Mouse (Mus musculus) liver, postnatal 0 days (tissue): ENCODE measurements at regions not wholly inside any gene's neighbourhood (a gene's known extent, or its start where the extent isn't known, plus 50 kb on each side); places are given as distances from the start of the nearest gene placed in this dataset.

Experiments used
- ATAC-seq: fragments of 200-750 bp; cut with Nextera tagmentation; 2 replicates; pipeline ENCODE4 v1.8.0; 2017; ENCODE audit warnings: mild to moderate bottlenecking, moderate library complexity
- DNase-seq: peaks from one replicate; pipeline ENCODE4 v3.0.0-alpha.2; 2016
- H3K27ac ChIP-seq: fragments of 300-500 bp; sonication (generic); 2 replicates; pipeline ENCODE4 v1.5.1; 2014; ENCODE audit warnings: antibody characterized with exemption, moderate library complexity, mild to moderate bottlenecking, low read depth
- H3K27me3 ChIP-seq: fragments of 300-500 bp; sonication (generic); 2 replicates; pipeline ENCODE4 v1.6.1; 2014; ENCODE audit warnings: low read length, control low read depth, mixed read lengths; ENCODE audit not compliant: insufficient read depth
- H3K36me3 ChIP-seq: fragments of 300-500 bp; sonication (generic); replicated peaks from 2 replicates; pipeline ENCODE4 v1.6.1; 2014; ENCODE audit warnings: mild to moderate bottlenecking, control low read depth, low read length, moderate library complexity, mixed read lengths; ENCODE audit not compliant: insufficient read depth
- H3K4me1 ChIP-seq: fragments of 300-500 bp; sonication (generic); 2 replicates; pipeline ENCODE4 v1.6.1; 2014; ENCODE audit warnings: antibody characterized with exemption, mild to moderate bottlenecking, control low read depth; ENCODE audit not compliant: insufficient read depth
- H3K4me2 ChIP-seq: fragments of 300-500 bp; sonication (generic); 2 replicates; pipeline ENCODE4 v1.6.1; 2014; ENCODE audit warnings: low read depth, mild to moderate bottlenecking, low read length, moderate library complexity, mixed read lengths
- H3K4me3 ChIP-seq: fragments of 300-500 bp; sonication (generic); 2 replicates; pipeline ENCODE4 v1.5.1; 2014; ENCODE audit warnings: low read depth, low read length
- H3K9ac ChIP-seq: fragments of 300-500 bp; sonication (generic); replicated peaks from 2 replicates; pipeline ENCODE4 v1.6.1; 2014; ENCODE audit warnings: mild to moderate bottlenecking, moderate library complexity
- H3K9me3 ChIP-seq: fragments of 300-500 bp; sonication (generic); 2 replicates; pipeline ENCODE4 v1.6.1; 2016; ENCODE audit warnings: mild to moderate bottlenecking, control low read depth, low read length, mixed read lengths
- CTCF ChIP-seq: sonication (generic); IDR thresholded peaks from 2 replicates; pipeline ENCODE4 v1.5.1; 2016; ENCODE audit warnings: antibody characterized with exemption, low read depth
- EP300 ChIP-seq: IDR thresholded peaks from 2 replicates; pipeline ENCODE4 v1.6.1; 2016; ENCODE audit warnings: antibody characterized with exemption, low read depth, mild to moderate bottlenecking
- WGBS: fragments of 180-500 bp; shearing (Covaris S2); extraction: QIAGEN DNeasy Blood & Tissue Kit; methylation state at CpG from one replicate; pipeline ENCODE4 v1.1.7; 2014; ENCODE audit not compliant: insufficient replicate concordance; 5-methylcytosine and 5-hydroxymethylcytosine counted together

DNA sequence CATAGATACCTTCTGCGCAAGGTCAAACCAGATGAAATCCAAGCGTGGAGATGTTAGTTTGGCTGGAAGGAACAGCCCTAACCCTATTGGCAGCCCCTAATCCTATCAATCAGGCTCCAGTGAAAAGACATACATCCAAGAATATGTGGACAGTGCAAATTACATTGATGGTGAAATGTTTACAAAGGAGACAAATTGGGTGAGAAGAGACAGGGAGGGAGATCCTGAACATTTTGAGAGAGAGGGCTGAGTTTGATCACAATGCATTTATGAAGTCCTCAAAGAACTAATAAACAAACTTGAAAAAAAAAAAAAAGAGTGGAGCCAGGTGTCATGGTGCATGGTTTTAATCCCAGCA is 1228.5 kb upstream of the Tenm2 start:
- H3K36me3 ChIP-seq: no peaks in the 10 kb centered on the region
- WGBS: 87% methylated on average over 2 of the region's 2 CpGs
- no peaks in the 10 kb centered on the region for H3K9me3 ChIP-seq
- H3K4me2 ChIP-seq: no peak overlapping the region
- TF ChIP-seq CTCF (no peak), EP300 (no peak)
- ATAC-seq (no peak), DNase-seq (no peak)
- no peak overlapping the region for H3K27ac ChIP-seq
- H3K9ac ChIP-seq: no peak overlapping the region
- H3K4me3 ChIP-seq: no peak overlapping the region
- H3K27me3 ChIP-seq: no peaks in the 10 kb centered on the region
- H3K4me1 ChIP-seq: no peaks in the 10 kb centered on the region

DNA sequence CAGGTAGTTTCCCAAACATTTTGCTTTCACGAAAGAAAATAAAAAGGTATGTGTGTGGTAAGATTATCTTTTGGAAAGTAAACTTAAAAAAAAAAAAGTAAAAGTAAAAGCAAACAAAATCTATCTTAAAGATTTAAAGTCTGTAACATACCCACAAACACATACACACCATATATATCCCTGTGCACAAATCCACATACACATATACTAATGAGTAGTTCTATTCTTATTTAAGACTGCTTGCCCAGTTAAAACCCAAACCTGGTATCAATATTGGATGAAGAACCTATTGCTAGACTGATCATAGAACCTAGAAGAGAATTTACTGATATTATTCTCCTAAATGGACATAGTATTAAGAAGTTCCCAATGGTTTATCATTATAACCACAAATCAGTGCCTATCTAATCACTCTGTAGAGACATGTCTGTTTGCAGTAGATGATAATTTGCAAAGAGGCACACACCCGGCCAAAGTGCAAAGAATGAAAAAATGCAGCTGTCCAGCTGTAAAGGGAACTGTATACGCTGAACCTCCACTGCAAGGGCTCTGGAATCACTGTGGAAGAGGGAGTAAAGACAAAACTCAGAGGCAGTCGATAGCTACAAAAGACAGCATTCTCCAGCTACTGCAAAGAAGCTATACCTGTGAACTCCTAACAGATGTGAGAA is 1227.9 kb upstream of the Tenm2 start:
- H3K4me3 ChIP-seq: no peak overlapping the region
- DNase-seq: no peak
- no peak overlapping the region for H3K27ac ChIP-seq
- no peak overlapping the region for H3K9ac ChIP-seq
- 56% methylated on average over 4 of the region's 4 CpGs for WGBS
- H3K27me3 ChIP-seq: no peaks in the 10 kb centered on the region
- H3K9me3 ChIP-seq: no peaks in the 10 kb centered on the region
- no peak for TF ChIP-seq EP300
- no peak for TF ChIP-seq CTCF
- no peaks in the 10 kb centered on the region for H3K36me3 ChIP-seq
- ATAC-seq: no peak
- H3K4me1 ChIP-seq: no peaks in the 10 kb centered on the region
- no peak overlapping the region for H3K4me2 ChIP-seq

DNA sequence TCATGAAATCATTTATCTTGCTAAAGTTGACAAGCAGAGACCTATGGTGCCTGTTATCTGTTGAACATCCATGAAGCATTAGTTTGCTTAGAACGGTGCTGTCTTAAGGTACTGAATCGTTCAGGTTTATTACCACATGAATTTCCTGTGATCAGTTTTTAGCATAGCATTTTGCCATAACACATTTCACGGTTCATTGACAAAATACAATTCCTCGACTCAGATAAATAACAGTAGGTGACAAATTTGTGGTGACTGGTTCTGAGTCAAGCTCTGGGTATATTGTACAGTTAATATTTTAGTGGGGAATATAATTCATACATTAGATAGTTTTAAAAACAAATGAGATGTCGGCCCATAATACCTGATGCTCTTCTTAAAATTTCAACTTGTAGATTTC is 1207.5 kb upstream of the Tenm2 start:
- Histone ChIP-seq H3K27ac (no peak overlapping the region), H3K4me1 (no peaks in the 10 kb centered on the region), H3K36me3 (no peaks in the 10 kb centered on the region), H3K9me3 (no peaks in the 10 kb centered on the region), H3K4me2 (no peak overlapping the region), H3K27me3 (no peaks in the 10 kb centered on the region), H3K4me3 (no peak overlapping the region), H3K9ac (no peak overlapping the region)
- TF ChIP-seq CTCF: no peak
- no peak for TF ChIP-seq EP300
- DNase-seq (no peak), ATAC-seq (no peak)
- WGBS: 69% methylated on average over 5 of the region's 5 CpGs

DNA sequence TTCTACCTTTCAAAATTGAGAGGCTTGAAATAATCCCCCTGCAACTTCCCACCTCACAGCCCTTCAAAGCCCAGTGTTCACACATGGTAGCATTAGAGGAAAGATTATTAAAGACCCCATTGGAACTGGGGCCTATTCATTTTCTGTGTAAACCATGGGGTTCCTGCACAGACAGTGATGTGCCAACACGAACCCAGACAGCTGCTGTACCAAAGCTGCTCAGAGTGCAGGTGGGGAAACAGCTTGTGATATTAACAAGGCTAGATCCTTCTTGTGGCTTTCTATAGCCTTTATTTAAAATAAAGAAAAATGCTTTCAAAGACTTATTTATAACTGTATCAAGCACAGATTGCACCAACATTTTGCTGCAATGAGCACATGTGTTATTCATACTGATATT is 1174.5 kb upstream of the Tenm2 start:
- Histone ChIP-seq H3K4me2 (no peak overlapping the region), H3K9me3 (no peaks in the 10 kb centered on the region), H3K4me3 (no peak overlapping the region), H3K27me3 (no peaks in the 10 kb centered on the region), H3K9ac (no peak overlapping the region), H3K27ac (no peak overlapping the region), H3K36me3 (no peaks in the 10 kb centered on the region), H3K4me1 (no peaks in the 10 kb centered on the region)
- ATAC-seq (no peak), DNase-seq (no peak)
- WGBS: 41% methylated on average over 1 of the region's 1 CpGs
- TF ChIP-seq EP300 (no peak), CTCF (no peak)

DNA sequence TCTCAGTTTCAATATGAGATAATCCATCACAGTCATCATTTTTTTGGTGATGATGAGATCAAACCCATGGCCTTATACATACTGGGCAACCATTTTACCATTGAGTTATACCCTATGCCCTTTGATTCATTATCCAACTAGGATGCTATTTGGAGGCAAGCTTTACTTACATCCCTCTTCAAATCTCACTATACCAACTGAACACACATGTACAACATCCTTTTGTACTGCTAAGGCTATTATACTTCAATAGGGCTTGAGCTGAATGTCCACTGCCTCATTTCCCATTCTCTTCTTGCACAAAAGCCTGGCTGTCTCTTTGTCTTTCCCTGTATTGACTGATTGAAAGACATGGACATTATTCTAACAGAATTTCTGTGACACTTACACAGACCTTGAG is 1162.0 kb upstream of the Tenm2 start:
- ATAC-seq (no peak), DNase-seq (no peak)
- Histone ChIP-seq H3K9ac (no peak overlapping the region), H3K36me3 (no peaks in the 10 kb centered on the region), H3K4me3 (no peak overlapping the region), H3K4me2 (no peak overlapping the region), H3K27me3 (no peaks in the 10 kb centered on the region), H3K27ac (no peak overlapping the region), H3K9me3 (no peaks in the 10 kb centered on the region), H3K4me1 (no peaks in the 10 kb centered on the region)
- TF ChIP-seq EP300 (no peak), CTCF (no peak)

DNA sequence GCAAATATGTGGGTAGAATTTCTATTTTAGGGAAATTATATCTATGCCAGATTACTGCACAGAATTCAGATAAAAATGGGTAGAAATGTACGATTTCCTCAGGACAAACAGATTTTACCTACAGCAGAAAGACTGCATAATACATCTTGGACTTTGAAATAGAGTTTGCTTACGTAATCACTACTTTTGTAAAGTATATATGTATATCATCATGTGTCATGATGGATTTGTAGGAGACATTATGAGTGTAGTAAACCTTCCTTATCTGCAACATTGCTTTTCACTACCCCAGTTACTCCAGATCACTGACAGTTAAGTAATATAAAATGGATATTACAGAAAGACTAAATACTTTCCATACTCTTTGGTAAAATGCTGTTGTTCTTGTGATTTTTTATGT is 1151.2 kb upstream of the Tenm2 start:
- ATAC-seq (no peak), DNase-seq (no peak)
- Histone ChIP-seq H3K4me2 (no peak overlapping the region), H3K27me3 (no peaks in the 10 kb centered on the region), H3K9ac (no peak overlapping the region), H3K27ac (no peak overlapping the region), H3K36me3 (no peaks in the 10 kb centered on the region), H3K9me3 (no peaks in the 10 kb centered on the region), H3K4me1 (no peaks in the 10 kb centered on the region), H3K4me3 (no peak overlapping the region)
- 53% methylated on average over 2 of the region's 2 CpGs for WGBS
- TF ChIP-seq CTCF: no peak
- TF ChIP-seq EP300: no peak

DNA sequence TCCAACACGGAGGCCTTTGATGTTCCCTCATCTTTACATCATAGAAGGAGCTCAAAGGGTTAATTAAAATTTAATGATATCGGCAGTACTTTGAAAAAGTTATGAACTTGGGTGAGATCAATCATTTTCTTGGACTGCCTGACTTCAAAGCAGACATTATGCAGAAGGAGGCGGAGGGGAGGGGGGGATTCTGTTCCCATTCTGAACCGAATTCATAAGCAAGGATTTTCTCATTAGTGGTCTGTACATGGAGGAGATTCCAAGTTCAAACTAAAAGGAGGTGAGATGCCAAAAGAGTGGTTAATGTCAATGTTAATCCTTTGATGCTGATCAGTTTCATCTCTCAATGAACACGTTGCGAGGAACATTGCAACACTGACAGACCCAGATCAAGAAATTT is 1110.7 kb upstream of the Tenm2 start:
- Histone ChIP-seq H3K4me1 (no peaks in the 10 kb centered on the region), H3K36me3 (no peaks in the 10 kb centered on the region), H3K4me2 (no peak overlapping the region), H3K4me3 (no peak overlapping the region), H3K27ac (no peak overlapping the region), H3K9ac (no peak overlapping the region), H3K9me3 (no peaks in the 10 kb centered on the region), H3K27me3 (no peaks in the 10 kb centered on the region)
- TF ChIP-seq CTCF (no peak), EP300 (no peak)
- DNase-seq (no peak), ATAC-seq (no peak)
- 76% methylated on average over 6 of the region's 6 CpGs for WGBS
